Mouse (Mus musculus) spleen, adult 2 months (tissue): ENCODE data around the gene Nanog.

Experiments
- CTCF ChIP-seq: fragments of 200-500 bp; IDR thresholded peaks from 2 replicates; pipeline ENCODE4 v1.5.1; 2011; ENCODE audit warnings: mild to moderate bottlenecking, inconsistent platforms; ENCODE audit not compliant: insufficient read depth, insufficient read length, insufficient replicate concordance; ENCODE audit errors: extremely low read depth
- POLR2A ChIP-seq: fragments of 200-500 bp; IDR thresholded peaks from 2 replicates; pipeline ENCODE4 v1.6.1; 2011; ENCODE audit warnings: low read depth, low read length, inconsistent platforms

DNA sequence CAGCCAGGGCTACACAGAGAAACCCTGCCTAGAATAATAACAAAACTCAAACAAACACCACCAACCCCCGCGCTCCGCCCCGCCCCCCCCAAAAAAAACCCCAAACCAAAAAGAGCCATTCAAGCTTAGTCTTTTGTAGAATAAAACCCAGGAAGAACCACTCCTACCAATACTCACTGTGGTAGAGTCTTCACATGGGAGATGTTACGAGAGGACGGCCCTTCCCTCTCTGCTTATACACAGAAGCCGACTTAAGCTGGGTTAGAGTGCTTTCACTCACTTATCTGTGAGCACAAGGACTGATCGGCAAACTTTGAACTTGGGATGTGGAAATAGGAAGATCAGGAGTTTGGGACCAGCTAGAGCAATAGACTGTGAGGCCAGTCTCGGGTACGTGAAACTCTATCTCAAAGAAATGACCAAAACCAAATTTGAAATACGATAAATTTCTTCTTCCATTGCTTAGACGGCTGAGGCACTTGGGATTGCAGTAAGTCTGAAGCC lies 900 bp upstream of the Nanog start:
- TF ChIP-seq POLR2A (no peak), CTCF (no peak)
